Mouse (Mus musculus) right cerebral cortex, postnatal 25 days (tissue): Measurements from ENCODE around the gene Ciz1.
"Not testable (repeated sequence)": the region's sequence is repeated elsewhere in the genome, so short reads cannot be mapped to it uniquely, and the experiment has no call there.

Experiments
- DNase-seq: peaks from one replicate; pipeline ENCODE4 v3.0.0; 2022

Ciz1 gene

DNA sequence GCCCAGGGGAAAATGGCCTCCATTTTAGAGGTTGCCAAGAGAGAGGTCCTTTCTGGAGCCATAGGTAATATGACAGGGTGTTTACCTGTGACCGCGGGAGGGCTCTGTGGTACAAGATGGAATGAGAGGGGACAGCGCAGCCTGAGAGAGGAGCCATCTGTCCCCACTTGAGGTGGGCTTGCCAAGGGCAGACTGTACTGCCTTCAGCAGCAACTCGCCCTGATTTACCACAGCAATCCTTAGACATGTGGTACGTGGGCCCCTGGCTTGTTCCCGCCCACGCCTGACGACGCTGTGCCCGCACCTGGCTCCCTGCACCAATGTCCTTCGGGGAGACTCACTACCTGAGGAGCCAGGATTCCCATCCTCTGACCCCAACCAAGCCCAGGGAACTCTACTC lies 3.8 kb upstream of the Ciz1 start:
- DNase-seq, result peak; percentile 70

- DNase-seq, result peak; percentile 63
Observed at GRCm38 (mm10) chr2:32349625-32350255, 2.4 kb upstream of the Ciz1 start.

GRCm38 (mm10) chr2:32350471-32351051 lies 1.6 kb upstream of the Ciz1 start:
- DNase-seq, result no peak

GRCm38 (mm10) chr2:32351471-32351961 lies 611 bp upstream of the Ciz1 start:
- DNase-seq, result peak; percentile 60

DNA sequence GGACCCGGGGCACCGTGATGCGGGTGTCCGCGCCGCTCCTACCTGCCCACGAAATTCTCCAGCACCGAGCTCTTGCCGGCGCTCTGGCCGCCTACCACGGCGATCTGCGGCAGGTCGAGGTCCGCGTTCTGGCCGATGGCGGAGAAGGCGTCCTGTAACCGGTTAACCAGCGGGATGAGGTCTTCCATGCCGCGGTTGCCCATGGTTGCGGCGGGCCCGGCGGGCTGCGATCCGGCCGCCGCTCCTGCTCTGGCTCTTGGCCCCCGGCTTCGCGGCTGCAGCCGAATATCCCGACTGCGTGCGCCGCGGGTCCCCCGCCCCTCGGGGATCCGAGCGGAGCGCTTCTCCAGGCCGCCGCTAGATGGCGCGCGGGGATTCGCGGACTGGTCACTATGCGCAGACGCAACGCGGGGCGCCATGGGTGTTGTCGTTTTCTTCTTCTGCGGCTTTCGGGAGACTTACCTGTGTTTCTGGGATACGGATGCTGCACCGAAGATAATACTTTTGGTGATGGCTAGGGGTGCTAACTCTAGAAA lies 948 bp downstream of the Ciz1 start, which contains the start of gene Dnm1:
Dnm1 (minus strand) TSS at position 332 of the 536 bp plus-strand sequence.
- peak; percentile 96 for DNase-seq

DNA sequence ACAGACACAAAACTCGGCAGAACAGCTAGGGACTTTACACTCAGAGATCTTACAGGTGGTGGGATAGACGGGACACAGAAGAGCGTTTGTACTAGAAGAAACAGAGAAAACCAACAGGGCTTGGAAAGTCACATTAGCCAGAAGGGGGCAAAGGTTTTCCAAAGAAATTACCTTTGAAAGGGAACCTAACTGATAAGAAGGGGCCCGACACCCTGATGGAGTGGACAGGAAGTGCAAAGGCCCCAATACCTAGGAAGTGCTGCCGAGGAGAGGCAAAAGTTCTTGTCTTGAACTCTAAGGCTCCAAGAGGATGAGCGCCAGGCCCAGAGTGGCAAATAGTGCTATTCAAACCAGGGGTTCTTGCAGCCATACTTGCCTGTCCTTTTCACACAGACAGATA lies 1.7 kb downstream of the Ciz1 start:
- no peak for DNase-seq

GRCm38 (mm10) chr2:32354336-32354895 lies 2.3 kb downstream of the Ciz1 start:
- no peak for DNase-seq

GRCm38 (mm10) chr2:32356216-32356615 lies 4.1 kb downstream of the Ciz1 start:
- DNase-seq, result no peak

- DNase-seq, result no peak
Observed at GRCm38 (mm10) chr2:32357710-32358109, 5.6 kb downstream of the Ciz1 start.

DNA sequence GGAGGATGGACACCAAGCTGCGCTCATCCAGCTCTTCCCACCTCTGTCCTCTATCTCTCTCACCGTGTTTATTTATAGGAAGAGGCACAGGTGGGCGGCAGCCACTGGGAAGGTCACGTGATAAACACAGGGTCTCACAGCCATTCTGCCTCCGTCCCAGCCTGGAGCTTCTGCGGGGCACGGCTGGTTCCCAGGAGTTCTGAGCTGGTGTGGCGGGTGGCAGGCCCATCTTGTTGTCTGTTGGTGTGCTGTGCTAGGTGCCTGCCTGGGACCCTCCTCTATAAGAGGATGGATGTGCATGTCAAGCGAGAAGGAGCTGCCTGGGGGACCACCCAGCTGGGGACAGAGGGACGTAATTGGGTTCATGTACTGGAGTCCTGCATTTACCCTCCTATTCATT lies 6.3 kb downstream of the Ciz1 start:
- DNase-seq, result no peak

DNA sequence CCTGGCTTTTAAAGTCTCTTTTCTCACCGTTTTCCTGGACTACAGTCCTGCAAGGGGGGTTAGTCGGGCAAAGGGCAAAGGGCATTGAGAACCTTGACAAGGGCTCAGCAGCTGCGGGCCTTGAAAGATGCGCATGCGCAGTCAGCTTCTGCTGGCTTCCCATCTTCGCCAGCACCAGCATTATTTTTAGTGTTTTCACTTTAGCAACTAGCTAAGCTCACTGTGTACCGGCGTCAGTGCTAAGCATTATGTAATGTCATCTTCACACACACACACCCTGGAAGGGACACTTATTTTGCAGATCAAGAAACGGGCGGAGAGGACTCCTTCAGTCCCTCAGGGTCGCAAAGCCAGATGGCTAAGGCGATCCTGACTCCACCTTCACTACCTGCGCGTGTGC lies 8.6 kb downstream of the Ciz1 start:
- peak; percentile 83 for DNase-seq

DNA sequence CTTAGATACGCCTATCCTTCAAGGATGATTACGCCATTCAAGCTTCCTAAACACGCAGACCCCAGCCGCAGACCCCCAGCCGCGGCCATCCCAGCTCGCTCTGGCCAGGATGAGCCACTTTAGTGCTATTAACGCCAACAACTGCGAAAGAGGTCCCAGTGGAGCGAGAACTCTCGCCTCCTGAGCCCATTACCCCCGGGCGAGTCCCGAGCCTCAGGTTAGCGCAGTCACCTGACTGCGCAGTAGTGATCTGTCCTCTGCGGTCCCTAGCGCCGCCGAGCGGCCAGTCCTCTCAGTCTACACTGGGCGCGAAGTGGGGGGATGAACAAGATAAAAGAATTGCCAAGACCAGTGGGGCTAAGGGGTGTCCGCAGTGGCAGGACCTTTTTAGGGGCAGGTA lies 9.3 kb downstream of the Ciz1 start:
- DNase-seq, result peak; percentile 78

GRCm38 (mm10) chr2:32362274-32362673 lies 10.1 kb downstream of the Ciz1 start:
- DNase-seq, result not testable (repeated sequence)

GRCm38 (mm10) chr2:32362817-32363340 lies 10.8 kb downstream of the Ciz1 start:
- peak; percentile 92 for DNase-seq

- no peak for DNase-seq
Observed at GRCm38 (mm10) chr2:32363376-32364106, 11.4 kb downstream of the Ciz1 start.

DNA sequence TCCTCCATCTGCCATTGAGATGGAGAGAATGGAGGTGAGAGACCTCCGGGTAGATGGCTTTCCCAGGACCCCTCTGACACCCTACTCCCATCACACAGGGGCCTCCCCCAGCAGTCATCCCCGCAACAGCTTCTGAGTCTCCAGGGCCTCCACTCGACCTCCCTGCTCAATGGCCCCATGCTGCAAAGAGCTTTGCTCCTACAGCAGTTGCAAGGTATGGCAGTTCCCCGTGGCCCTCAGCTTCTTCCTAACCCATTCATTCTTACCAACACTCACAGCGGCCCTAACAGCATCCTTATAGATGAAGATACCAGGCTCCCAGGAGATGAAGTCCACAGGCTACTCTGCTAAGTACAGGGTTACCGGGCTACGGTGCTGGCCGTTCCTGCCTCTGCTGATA lies 12.0 kb downstream of the Ciz1 start:
- DNase-seq, result no peak

- no peak for DNase-seq
Observed at GRCm38 (mm10) chr2:32367315-32367714, 15.2 kb downstream of the Ciz1 start.

GRCm38 (mm10) chr2:32374191-32374590 lies 22.1 kb downstream of the Ciz1 start:
- no peak for DNase-seq

- peak; percentile 63 for DNase-seq
Observed at GRCm38 (mm10) chr2:32375317-32375940, 23.3 kb downstream of the Ciz1 start.

DNA sequence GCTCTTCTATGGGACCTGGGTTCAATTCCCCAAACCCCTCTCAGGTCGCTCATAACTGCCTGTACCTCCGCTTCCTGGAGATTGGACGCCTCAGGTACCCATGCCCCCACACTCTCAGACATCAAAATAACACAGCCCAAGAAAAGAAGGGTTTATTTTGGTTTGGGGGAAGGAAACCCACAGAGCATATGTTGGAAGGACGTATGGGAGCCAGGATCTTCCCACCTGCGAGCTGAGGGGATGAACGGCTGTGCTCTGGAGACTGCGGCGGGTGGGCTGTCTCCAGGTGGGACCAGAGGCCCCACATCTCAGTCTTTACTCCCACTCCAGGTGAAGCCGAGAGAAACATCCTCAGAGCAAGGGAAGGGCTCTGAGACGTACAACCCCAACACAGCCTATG lies 24.8 kb downstream of the Ciz1 start:
- peak; percentile 62 for DNase-seq

- no peak for DNase-seq
Observed at GRCm38 (mm10) chr2:32380001-32380500, 27.9 kb downstream of the Ciz1 start.

GRCm38 (mm10) chr2:32381141-32381774 lies 29.1 kb downstream of the Ciz1 start:
- DNase-seq, result no peak
